Mouse (Mus musculus): ENCODE data around the gene Kalrn. TPM values are rescaled to one million over a fixed set of nuclear protein-coding genes. Genes with fewer than 3 reads are reported as not detected.

The Kalrn gene
- polyA plus RNA-seq, 1 experiment from 2014 or later: 43.9 TPM

DNA sequence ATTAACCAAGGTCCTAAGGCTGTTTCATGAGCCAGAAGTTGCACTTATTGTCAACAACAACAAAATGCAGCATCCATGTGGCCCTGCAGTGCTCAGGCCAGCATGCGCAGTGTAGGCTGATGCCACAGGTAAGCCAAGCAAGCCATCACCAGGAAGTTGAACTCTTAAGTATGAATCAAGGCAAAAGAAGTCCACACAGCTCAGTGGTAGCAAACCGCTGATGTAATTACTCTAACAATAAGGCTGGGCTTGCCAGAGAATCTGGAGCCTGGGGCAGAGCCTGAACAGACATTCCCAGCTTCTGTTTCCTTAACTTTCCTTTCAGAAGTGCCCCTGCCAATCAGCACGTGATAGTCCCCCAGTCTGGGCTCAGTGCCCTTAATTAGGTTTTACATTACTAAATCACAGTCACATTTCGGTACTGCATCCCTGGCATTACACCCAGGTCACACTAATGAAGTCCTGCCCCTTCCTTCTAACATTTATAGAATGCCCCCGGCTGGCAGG lies 34.6 kb downstream of the Kalrn start:
- H3K27ac ChIP-seq (ENCODE audit: low read length): peak overlapping the region; percentile 66
- peak; percentile 68 for ATAC-seq
- WGBS: 17% methylated on average over 5 of the region's 5 CpGs
- no peak overlapping the region for H3K4me3 ChIP-seq (replicated peaks; ENCODE audit: low read length)
- H3K36me3 ChIP-seq (ENCODE audit: control insufficient read depth, insufficient read depth): no peaks in the 10 kb centered on the region
- peaks cover 44% of the 10 kb centered on the region for H3K4me1 ChIP-seq (replicated peaks; ENCODE audit: control insufficient read depth, insufficient read depth, low read length)
- H3K4me2 ChIP-seq (ENCODE audit: low read length): no peak overlapping the region
- no peaks in the 10 kb centered on the region for H3K9me3 ChIP-seq (ENCODE audit: control insufficient read depth, low read length)
- no peaks in the 10 kb centered on the region for H3K27me3 ChIP-seq (replicated peaks; ENCODE audit: control insufficient read depth, insufficient read depth, low read length)
- H3K9ac ChIP-seq (replicated peaks; ENCODE audit: low read depth, low read length): no peak overlapping the region

DNA sequence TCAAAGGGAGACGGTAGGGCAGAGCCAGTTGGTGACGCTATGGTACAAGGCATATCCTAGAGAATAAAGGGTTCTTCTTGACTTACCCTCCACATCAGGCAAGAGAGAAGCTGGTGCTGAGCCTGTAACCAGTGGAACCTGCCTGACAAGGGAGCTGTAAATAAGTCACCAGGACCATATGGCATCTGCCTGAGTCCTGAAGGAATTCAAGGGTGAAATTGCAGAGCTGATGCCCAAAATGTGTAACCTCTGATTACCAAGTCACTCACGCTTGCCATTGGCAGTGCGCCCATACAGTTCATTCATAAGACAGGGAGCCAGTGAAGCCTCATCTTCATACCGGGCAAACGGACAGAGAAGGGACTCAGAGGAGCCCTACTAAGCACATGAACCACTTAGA lies 37.0 kb downstream of the Kalrn start:
- H3K9me3 ChIP-seq (ENCODE audit: control insufficient read depth, low read length): no peaks in the 10 kb centered on the region
- H3K27ac ChIP-seq (ENCODE audit: low read length): no peak overlapping the region
- no peak overlapping the region for H3K4me2 ChIP-seq (ENCODE audit: low read length)
- H3K9ac ChIP-seq (replicated peaks; ENCODE audit: low read depth, low read length): no peak overlapping the region
- WGBS: 51% methylated on average over 6 of the region's 6 CpGs
- peaks cover 42% of the 10 kb centered on the region for H3K4me1 ChIP-seq (replicated peaks; ENCODE audit: control insufficient read depth, insufficient read depth, low read length)
- no peaks in the 10 kb centered on the region for H3K36me3 ChIP-seq (ENCODE audit: control insufficient read depth, insufficient read depth)
- H3K4me3 ChIP-seq (replicated peaks; ENCODE audit: low read length): no peak overlapping the region
- ATAC-seq: 0 out of 2 replicates have a peak, but pooled peaks have one; percentile 13
- H3K27me3 ChIP-seq (replicated peaks; ENCODE audit: control insufficient read depth, insufficient read depth, low read length): no peaks in the 10 kb centered on the region

DNA sequence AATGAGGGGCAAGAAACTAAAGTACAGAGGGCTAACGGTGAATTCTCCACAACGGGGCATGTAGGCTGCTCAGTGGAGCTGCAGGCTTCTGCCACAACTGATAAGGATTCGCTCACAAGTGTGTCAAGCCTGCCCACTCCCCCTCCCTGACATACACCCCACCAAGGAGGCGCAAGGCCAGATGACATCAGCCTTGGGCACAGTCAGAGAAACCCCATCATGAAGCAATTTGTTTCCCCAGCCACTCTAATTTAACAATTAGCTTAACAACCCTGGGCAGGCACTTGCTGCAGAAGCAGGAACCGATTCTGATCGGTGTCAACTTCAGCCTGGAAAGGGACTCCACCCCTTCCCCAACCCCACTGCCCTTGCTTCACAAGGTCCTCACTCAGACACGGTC lies 38.2 kb downstream of the Kalrn start:
- H3K9me3 ChIP-seq (ENCODE audit: control insufficient read depth, low read length): no peaks in the 10 kb centered on the region
- H3K36me3 ChIP-seq (ENCODE audit: control insufficient read depth, insufficient read depth): no peaks in the 10 kb centered on the region
- no peak overlapping the region for H3K9ac ChIP-seq (replicated peaks; ENCODE audit: low read depth, low read length)
- H3K4me2 ChIP-seq (ENCODE audit: low read length): no peak overlapping the region
- H3K4me3 ChIP-seq (replicated peaks; ENCODE audit: low read length): no peak overlapping the region
- no peaks in the 10 kb centered on the region for H3K27me3 ChIP-seq (replicated peaks; ENCODE audit: control insufficient read depth, insufficient read depth, low read length)
- WGBS: 39% methylated on average over 7 of the region's 7 CpGs
- H3K27ac ChIP-seq (ENCODE audit: low read length): no peak overlapping the region
- peaks cover 40% of the 10 kb centered on the region for H3K4me1 ChIP-seq (replicated peaks; ENCODE audit: control insufficient read depth, insufficient read depth, low read length)
- peak; percentile 32; the same call in 1 of the 2 replicates for ATAC-seq

DNA sequence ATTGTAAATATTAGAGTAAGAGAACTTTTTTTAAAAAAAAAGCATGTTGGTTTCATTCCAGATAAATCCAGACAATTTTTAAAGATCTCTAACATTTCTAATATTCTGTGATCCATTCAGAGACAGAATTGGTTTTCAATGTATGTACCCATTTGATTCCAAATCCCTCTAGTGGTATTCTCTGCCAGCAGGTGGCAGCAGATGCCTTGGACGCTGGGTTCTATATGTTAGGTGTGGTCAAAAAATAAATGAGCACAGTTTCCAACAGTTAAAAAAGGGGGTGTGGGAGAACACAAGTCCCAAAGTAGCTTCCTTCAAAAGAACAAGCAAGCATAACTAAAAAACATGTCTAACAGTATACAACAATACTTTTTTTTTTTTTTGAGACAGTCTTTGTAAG lies 41.8 kb downstream of the Kalrn start:
- Histone ChIP-seq H3K9me3 (ENCODE audit: control insufficient read depth, low read length) (no peaks in the 10 kb centered on the region), H3K4me1 (replicated peaks; ENCODE audit: control insufficient read depth, insufficient read depth, low read length) (peaks cover 22% of the 10 kb centered on the region), H3K4me2 (ENCODE audit: low read length) (no peak overlapping the region), H3K4me3 (replicated peaks; ENCODE audit: low read length) (no peak overlapping the region), H3K27me3 (replicated peaks; ENCODE audit: control insufficient read depth, insufficient read depth, low read length) (no peaks in the 10 kb centered on the region), H3K27ac (ENCODE audit: low read length) (no peak overlapping the region), H3K9ac (replicated peaks; ENCODE audit: low read depth, low read length) (no peak overlapping the region), H3K36me3 (ENCODE audit: control insufficient read depth, insufficient read depth) (no peaks in the 10 kb centered on the region)
- 5% methylated on average over 1 of the region's 1 CpGs for WGBS
- ATAC-seq: no peak

DNA sequence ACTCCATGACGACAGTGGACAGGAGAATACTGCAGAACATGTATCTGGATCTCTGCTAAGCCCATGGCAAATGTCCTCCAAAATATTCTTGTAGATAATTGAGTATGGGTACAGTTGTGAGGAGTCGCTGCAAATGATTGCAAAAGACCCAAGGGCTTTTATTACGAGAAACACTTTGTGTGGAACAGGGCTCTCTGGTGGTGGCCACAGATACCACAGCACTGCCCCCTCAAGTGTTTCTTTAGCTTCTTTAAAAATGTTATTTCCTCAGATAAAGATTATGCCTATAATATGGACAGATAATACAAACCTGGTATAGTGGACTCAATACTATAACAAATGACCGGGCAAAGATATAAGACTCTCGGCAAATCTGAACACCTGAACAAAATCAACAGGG lies 43.3 kb downstream of the Kalrn start:
- H3K9ac ChIP-seq (replicated peaks; ENCODE audit: low read depth, low read length): no peak overlapping the region
- no peak for ATAC-seq
- no peaks in the 10 kb centered on the region for H3K9me3 ChIP-seq (ENCODE audit: control insufficient read depth, low read length)
- no peak overlapping the region for H3K27ac ChIP-seq (ENCODE audit: low read length)
- no peak overlapping the region for H3K4me2 ChIP-seq (ENCODE audit: low read length)
- no peaks in the 10 kb centered on the region for H3K27me3 ChIP-seq (replicated peaks; ENCODE audit: control insufficient read depth, insufficient read depth, low read length)
- H3K4me1 ChIP-seq (replicated peaks; ENCODE audit: control insufficient read depth, insufficient read depth, low read length): peaks cover 18% of the 10 kb centered on the region
- H3K4me3 ChIP-seq (replicated peaks; ENCODE audit: low read length): no peak overlapping the region
- 90% methylated on average over 5 of the region's 5 CpGs for WGBS
- no peaks in the 10 kb centered on the region for H3K36me3 ChIP-seq (ENCODE audit: control insufficient read depth, insufficient read depth)

DNA sequence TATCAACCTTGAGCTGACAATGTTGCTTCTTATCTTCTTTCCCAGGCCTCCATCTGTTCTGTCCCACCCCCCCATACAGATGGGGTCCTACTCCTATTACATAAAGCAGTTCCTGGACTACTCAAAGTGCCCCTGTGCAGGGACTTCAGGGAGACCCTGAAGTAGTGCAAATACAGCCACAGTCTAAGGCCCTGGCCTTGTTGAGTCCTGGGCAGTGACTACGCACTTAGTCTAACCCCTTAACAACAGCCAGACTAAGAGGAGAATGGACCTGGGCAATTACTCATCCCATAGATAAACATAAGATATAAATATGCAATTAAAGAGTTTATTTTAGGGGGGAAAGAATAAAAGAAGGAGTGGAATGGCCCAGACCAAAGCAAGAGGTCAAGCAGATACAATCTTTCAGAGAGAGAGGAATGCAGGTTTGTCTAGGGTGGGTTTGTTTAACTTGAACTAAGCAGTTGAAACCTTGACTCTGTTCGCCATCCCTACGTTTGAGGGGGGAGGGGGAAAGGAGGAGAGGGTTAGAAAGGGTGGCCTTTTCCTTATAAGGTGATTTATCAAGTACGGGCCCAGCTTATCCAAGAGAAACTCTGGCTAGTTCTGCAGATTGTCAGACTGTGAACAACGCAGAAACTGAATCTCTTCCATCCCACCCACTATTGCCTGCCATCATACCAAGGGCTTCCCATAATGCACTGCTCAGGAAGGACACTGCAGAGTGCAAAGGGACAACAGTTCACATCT lies 44.9 kb downstream of the Kalrn start:
- Histone ChIP-seq H3K9me3 (ENCODE audit: control insufficient read depth, low read length) (no peaks in the 10 kb centered on the region), H3K27me3 (replicated peaks; ENCODE audit: control insufficient read depth, insufficient read depth, low read length) (no peaks in the 10 kb centered on the region), H3K4me3 (replicated peaks; ENCODE audit: low read length) (no peak overlapping the region), H3K27ac (ENCODE audit: low read length) (no peak overlapping the region), H3K4me1 (replicated peaks; ENCODE audit: control insufficient read depth, insufficient read depth, low read length) (peaks cover 16% of the 10 kb centered on the region; the same call in 1 of the 2 replicates), H3K36me3 (ENCODE audit: control insufficient read depth, insufficient read depth) (no peaks in the 10 kb centered on the region), H3K4me2 (ENCODE audit: low read length) (no peak overlapping the region), H3K9ac (replicated peaks; ENCODE audit: low read depth, low read length) (no peak overlapping the region)
- WGBS: 86% methylated on average over 5 of the region's 5 CpGs
- ATAC-seq: no peak

DNA sequence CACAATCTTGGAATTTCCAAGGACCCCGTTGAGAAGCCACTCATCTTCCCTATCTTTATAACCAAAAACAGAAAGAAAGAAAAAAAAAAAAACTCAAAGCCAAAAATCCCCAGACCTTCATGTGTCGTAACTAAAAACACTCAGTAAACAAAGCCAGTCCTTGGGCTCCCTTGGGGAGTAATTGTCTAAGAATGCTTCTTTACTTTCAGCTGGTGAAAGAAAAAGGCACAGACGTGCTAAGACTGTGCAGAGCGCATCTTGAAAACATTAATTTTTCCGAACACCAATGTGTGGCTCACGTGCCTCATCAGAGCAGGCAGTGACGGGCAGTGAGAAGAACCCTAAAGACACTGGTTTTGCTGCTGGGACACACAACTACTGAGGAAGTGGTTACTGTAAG lies 47.0 kb downstream of the Kalrn start:
- Histone ChIP-seq H3K4me2 (ENCODE audit: low read length) (no peak overlapping the region), H3K9ac (replicated peaks; ENCODE audit: low read depth, low read length) (no peak overlapping the region), H3K27ac (ENCODE audit: low read length) (peak overlapping the region; percentile 20; the same call in 1 of the 2 replicates), H3K36me3 (ENCODE audit: control insufficient read depth, insufficient read depth) (no peaks in the 10 kb centered on the region), H3K27me3 (replicated peaks; ENCODE audit: control insufficient read depth, insufficient read depth, low read length) (no peaks in the 10 kb centered on the region), H3K9me3 (ENCODE audit: control insufficient read depth, low read length) (no peaks in the 10 kb centered on the region), H3K4me1 (replicated peaks; ENCODE audit: control insufficient read depth, insufficient read depth, low read length) (peaks cover 18% of the 10 kb centered on the region), H3K4me3 (replicated peaks; ENCODE audit: low read length) (no peak overlapping the region)
- WGBS: 59% methylated on average over 7 of the region's 7 CpGs
- ATAC-seq: no peak

DNA sequence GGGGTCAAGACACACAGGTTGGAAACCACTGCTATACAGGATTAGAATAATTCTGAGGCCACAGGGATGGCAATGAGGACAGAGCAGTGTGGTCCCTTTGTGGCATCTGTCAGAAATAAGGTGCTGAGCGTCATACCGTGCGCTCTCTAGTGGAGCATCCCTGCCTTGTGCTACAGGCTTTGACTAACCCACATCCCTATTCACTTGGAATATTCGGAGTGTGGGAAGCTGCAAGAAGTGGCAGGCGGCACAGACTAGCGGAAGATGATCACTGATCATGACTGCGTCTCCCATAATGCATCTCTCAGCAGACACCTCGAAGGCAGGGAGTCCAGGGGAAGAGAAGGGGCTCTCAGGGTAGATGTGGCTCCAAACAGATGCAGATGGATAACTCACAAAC lies 47.5 kb downstream of the Kalrn start:
- Histone ChIP-seq H3K9ac (replicated peaks; ENCODE audit: low read depth, low read length) (no peak overlapping the region), H3K27ac (ENCODE audit: low read length) (no peak overlapping the region)
- peak; percentile 63 for ATAC-seq

DNA sequence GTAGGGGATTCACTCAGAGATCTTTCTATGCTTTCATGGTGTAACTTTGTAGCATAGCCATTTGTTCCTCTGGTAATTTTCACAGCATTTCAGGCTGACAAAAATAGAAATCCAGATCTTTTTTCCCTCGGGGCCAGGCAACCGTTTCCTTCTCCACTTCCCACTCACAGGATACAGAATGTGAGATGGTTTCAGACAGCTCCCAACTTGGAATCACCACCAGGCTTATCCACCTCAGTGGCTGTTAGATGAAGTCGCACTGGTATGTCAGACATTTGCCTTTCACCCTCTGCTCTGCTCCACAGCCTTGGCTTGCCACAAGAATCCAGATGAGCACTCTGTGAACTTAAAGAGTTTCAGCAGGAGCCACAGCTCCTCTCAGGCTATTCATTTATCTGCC lies 48.1 kb downstream of the Kalrn start:
- Histone ChIP-seq H3K4me2 (ENCODE audit: low read length) (no peak overlapping the region), H3K9ac (replicated peaks; ENCODE audit: low read depth, low read length) (no peak overlapping the region), H3K9me3 (ENCODE audit: control insufficient read depth, low read length) (no peaks in the 10 kb centered on the region), H3K4me3 (replicated peaks; ENCODE audit: low read length) (no peak overlapping the region), H3K4me1 (replicated peaks; ENCODE audit: control insufficient read depth, insufficient read depth, low read length) (peaks cover 22% of the 10 kb centered on the region), H3K27ac (ENCODE audit: low read length) (0 out of 2 replicates have a peak overlapping the region, but pooled peaks have one; percentile 17), H3K27me3 (replicated peaks; ENCODE audit: control insufficient read depth, insufficient read depth, low read length) (no peaks in the 10 kb centered on the region), H3K36me3 (ENCODE audit: control insufficient read depth, insufficient read depth) (no peaks in the 10 kb centered on the region)
- no peak for ATAC-seq
- WGBS: 65% methylated on average over 3 of the region's 3 CpGs

More for the DNA sequence above, 47.5 kb downstream of the Kalrn start:
- Histone ChIP-seq H3K4me1 (replicated peaks; ENCODE audit: control insufficient read depth, insufficient read depth, low read length) (peaks cover 22% of the 10 kb centered on the region), H3K36me3 (ENCODE audit: control insufficient read depth, insufficient read depth) (no peaks in the 10 kb centered on the region), H3K4me2 (ENCODE audit: low read length) (no peak overlapping the region), H3K4me3 (replicated peaks; ENCODE audit: low read length) (no peak overlapping the region), H3K27me3 (replicated peaks; ENCODE audit: control insufficient read depth, insufficient read depth, low read length) (no peaks in the 10 kb centered on the region), H3K9me3 (ENCODE audit: control insufficient read depth, low read length) (no peaks in the 10 kb centered on the region)
- WGBS: 67% methylated on average over 8 of the region's 8 CpGs
